Mouse (Mus musculus) common myeloid progenitor, adult 5-6 weeks (primary cell): ENCODE data around the gene Mob3c. TPM values are rescaled to one million over a fixed set of nuclear protein-coding genes. Genes with fewer than 3 reads are reported as not detected.

Experiments used
- ATAC-seq: replicated peaks from 2 replicates; pipeline ENCODE4 v1.8.0; 2016; ENCODE audit warnings: low read depth, mild to moderate bottlenecking, moderate TSS enrichment, inconsistent platforms; ENCODE audit not compliant: poor library complexity, severe bottlenecking
- total RNA-seq: library from RNA; stranded (forward); fragments of 200-1000, 187-1606 nt; gene quantifications from 2 replicates; pipeline ENCODE4 v1.2.3, GENCODE M21; 2017

Gene Mob3c
- total RNA-seq, 1 experiment from 2014 or later = 16.9 TPM

DNA sequence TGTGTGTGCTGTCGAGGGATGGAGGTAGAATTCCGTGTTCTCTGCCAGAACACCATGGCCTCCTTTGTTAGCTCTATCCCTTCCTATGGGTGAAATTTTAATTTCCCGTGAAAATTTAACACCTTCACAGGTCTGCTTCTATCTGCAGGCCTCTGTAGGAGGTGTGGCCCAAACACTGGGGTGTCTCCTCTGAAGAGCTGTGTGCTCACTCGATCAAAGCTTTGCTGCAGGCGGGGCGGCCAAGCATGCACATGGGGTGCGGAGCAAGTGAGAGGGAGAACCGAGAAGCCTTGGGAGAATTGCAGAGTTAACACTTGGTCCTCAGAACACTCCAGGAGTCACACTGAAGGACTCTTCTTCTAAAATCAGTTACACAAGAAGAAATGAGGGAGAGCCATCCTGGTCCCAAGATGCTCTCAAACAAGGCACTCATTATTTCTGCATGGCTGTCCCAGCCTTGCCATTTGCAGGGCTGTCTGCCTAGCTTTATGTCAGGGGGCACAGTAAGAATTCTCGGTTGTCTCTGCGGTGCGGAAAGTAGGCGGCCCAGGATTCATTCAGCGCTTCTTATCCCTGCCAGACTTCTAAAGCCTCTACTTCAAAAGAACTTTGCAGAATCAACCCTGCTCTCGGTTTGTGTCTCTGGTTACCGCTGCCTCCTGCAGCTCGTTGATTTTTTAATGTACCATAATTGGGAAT, 41.8 kb downstream of the Mob3c start:
- ATAC-seq = no peak

DNA sequence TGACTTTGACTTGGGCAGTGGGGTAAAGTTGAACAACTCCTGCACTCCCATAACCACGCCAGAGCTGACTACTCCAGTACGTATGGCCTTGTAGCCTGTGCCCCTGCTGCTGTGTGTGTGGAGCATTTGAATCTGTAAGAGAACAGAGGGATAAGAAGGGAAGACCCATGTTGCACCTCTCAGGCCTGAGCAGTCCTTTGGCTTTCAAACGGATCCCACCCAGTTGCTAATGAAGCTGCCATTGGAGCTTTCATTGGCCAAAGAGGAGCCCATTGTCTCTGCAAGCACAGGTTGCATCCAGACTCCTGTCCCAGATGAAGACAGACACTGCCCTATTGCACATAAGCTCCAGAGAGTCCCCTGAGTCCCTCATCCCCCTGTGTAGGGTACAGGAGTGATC, 45.3 kb downstream of the Mob3c start:
- no peak for ATAC-seq

DNA sequence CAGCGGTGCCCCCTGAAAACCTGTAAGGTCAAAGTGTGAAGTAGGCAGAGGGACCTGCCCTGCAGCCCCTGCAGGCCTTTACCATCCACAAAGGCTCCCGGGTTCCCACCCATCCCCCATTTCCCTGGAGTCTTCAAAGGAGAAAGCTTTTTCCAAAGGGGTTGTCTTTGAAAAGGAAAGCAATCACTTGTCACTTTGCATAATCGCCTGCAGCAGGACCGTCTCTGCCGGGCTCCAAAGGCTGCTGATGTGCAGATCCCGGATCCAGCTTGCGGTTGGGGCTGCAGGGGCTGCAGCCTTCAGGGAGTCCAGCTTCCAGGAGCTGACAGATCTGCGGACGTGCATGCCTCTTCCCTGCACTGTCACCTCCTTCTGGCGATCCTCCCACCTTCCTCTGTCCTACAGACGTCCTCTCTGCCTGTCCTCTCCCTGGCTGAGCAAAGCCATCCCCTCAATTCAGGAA, 50.4 kb downstream of the Mob3c start:
- ATAC-seq = no peak

DNA sequence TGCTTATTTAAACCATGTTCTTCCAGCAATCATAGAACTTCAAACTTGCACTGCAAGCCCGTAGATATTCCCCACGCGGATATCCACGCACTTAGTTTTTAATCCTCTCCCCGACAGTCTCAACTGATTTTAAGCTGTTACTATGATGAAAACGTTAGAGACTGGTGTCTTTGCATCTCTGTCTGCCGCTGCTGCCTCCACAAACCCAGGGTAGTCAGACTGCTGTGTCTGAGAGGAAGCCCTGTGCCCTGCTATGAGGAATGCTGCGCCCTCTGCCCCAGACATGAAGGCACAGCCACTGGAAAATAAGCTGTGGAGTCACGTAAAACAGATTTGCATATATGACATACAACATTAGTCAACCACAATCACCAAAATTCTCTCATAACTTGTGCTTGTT, 50.9 kb downstream of the Mob3c start:
- no peak for ATAC-seq

DNA sequence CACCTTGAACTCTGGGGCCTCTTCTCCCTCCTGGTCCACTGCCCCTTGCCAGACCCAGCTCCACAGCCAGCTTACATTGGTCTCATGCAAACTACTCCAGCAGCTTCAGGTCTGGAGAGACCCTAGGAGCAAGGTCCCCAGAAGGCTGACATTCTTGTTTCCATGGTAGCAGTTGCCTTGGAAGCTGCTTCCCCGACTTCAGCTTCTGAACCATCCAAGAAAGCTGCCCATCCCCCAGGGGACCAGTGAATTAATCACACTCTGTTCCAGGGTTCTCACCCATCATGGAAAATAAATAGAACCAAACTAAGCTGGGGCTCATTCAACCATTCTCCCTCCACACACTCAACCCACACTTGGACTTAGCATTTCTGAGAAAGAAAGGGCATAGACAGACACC, 53.3 kb downstream of the Mob3c start:
- no peak for ATAC-seq

DNA sequence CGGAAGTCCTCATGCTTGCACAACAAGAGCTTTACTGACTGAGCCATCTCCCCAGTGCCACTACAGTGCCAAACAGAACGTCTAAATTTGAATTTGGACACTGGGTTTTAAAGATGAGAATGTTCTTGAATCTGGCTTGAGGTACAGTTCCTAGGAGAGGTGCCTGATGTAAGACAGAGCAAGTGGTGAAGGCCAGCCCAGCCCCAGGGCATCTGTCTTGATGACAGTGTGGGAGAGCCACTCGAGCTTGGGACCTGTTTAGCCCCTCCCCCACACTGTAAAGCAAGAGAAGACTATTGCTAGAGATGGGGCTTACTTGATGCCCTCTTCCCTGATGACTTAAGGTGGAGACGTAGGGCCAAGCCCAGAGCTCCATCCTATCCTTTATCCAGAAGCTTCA, 54.3 kb downstream of the Mob3c start:
- ATAC-seq = no peak

DNA sequence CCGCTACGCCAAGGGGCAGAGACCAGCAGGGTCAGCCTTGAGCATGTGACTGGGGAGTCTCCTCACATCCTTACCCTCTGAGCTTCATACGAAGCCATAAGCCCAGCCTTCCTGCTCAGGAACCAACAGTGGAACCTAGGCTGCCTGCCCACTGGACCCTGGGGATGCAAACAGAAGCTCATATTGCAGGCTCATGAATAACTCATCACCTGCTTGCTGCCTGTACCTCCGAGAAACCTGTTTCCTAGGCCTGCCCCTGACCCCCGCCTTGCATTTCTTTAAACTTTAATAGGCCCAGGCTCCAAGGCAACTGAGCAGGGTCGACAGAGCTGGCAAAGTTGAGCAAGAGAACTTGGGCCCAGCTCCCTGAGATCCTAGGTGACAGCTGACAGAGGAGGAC, 56.1 kb downstream of the Mob3c start, which contains the start of gene Kncn:
Kncn (plus strand) TSS at position 379 of the 400 bp plus-strand sequence.
- no peak for ATAC-seq

Other genes starting within 250 kb of the Mob3c start
- not detected in 2 replicates for gene Cyp4a32, start 227.1 kb upstream of the Mob3c start, total RNA-seq
- gene Cyp4b1, start 180.4 kb upstream of the Mob3c start, total RNA-seq = 0.14 and 2.9 TPM in 2 replicates
- gene Efcab14, start 90.3 kb upstream of the Mob3c start, total RNA-seq = 32.8 and 48.6 TPM in 2 replicates
- gene Tex38, start 47.1 kb upstream of the Mob3c start, total RNA-seq = 0.87 TPM in 1 of 2 replicates, not detected in the other
- 13.1 and 17.4 TPM in 2 replicates for gene Atpaf1, start 43.3 kb upstream of the Mob3c start, total RNA-seq
- gene Mknk1, start 11.1 kb downstream of the Mob3c start, total RNA-seq = 31.7 and 68.4 TPM in 2 replicates
- gene Kncn, start 56.3 kb downstream of the Mob3c start, total RNA-seq = not detected in 2 replicates
- gene 6430628N08Rik, start 62.6 kb downstream of the Mob3c start, total RNA-seq = not detected in 2 replicates
- gene Dmbx1, start 111.8 kb downstream of the Mob3c start, total RNA-seq = not detected in 2 replicates
- 2.2 and 3.4 TPM in 2 replicates for gene Faah, start 189.8 kb downstream of the Mob3c start, total RNA-seq
- 8.7 and 16.4 TPM in 2 replicates for gene Nsun4, start 225.8 kb downstream of the Mob3c start, total RNA-seq
- 353 and 354 TPM in 2 replicates for gene Uqcrh, start 247.0 kb downstream of the Mob3c start, total RNA-seq
- gene Lrrc41, start 247.2 kb downstream of the Mob3c start, total RNA-seq = 14.4 and 22.4 TPM in 2 replicates